Mouse (Mus musculus) lung, embryonic 15.5 days (tissue): Measurements from ENCODE around the gene Prr23a2. TPM values are rescaled to one million over a fixed set of nuclear protein-coding genes. Genes with fewer than 3 reads are reported as not detected.

ENCODE experiments used
- ATAC-seq: fragments of 200-750 bp; cut with Nextera tagmentation; 2 replicates; pipeline ENCODE4 v1.8.0; 2017; ENCODE audit warnings: moderate number of reproducible peaks, borderline replicate concordance; ENCODE audit not compliant: low FRiP score, low TSS enrichment; ENCODE audit errors: extremely low read depth
- H3K27ac ChIP-seq: fragments of 300-500 bp; sonication (generic); 2 replicates; pipeline ENCODE4 v1.5.1; 2015; ENCODE audit warnings: moderate library complexity, mild to moderate bottlenecking, inconsistent platforms
- H3K27me3 ChIP-seq: fragments of 300-500 bp; sonication (generic); 2 replicates; pipeline ENCODE4 v1.6.1; 2015; ENCODE audit warnings: inconsistent platforms
- H3K36me3 ChIP-seq: fragments of 300-500 bp; sonication (generic); 2 replicates; pipeline ENCODE4 v1.6.1; 2015; ENCODE audit warnings: inconsistent platforms
- H3K4me1 ChIP-seq: fragments of 300-500 bp; sonication (generic); 2 replicates; pipeline ENCODE4 v1.6.1; 2015; ENCODE audit warnings: inconsistent platforms
- H3K4me2 ChIP-seq: fragments of 300-500 bp; sonication (generic); 2 replicates; pipeline ENCODE4 v1.6.1; 2015; ENCODE audit warnings: inconsistent platforms, mild to moderate bottlenecking, moderate library complexity
- H3K4me3 ChIP-seq: fragments of 300-500 bp; sonication (generic); 2 replicates; pipeline ENCODE4 v1.5.1; 2015; ENCODE audit warnings: mild to moderate bottlenecking, inconsistent platforms
- H3K9ac ChIP-seq: fragments of 300-500 bp; sonication (generic); 2 replicates; pipeline ENCODE4 v1.6.1; 2015; ENCODE audit warnings: inconsistent platforms
- H3K9me3 ChIP-seq: fragments of 300-500 bp; sonication (generic); 2 replicates; pipeline ENCODE4 v1.6.1; 2016; ENCODE audit warnings: inconsistent platforms
- WGBS: fragments of 180-500 bp; shearing (Covaris S2); methylation state at CpG from one replicate; pipeline ENCODE4 v1.1.7; 2015; 5-methylcytosine and 5-hydroxymethylcytosine counted together
- polyA plus RNA-seq: library from polyadenylated mRNA; unstranded; fragments of >200 nt; fragmentation: Nextera tagmentation; extraction: Ambion mirVana; gene quantifications from 2 replicates; pipeline ENCODE4 v1.2.1, GENCODE M21; 2015

Prr23a2 gene
- polyA plus RNA-seq, 1 experiment from 2014 or later: not detected

- no peak overlapping the region for H3K4me3 ChIP-seq
- H3K4me2 ChIP-seq: no peak overlapping the region
- no peak overlapping the region for H3K9ac ChIP-seq
- H3K4me1 ChIP-seq: no peaks in the 10 kb centered on the region
- no peaks in the 10 kb centered on the region for H3K27me3 ChIP-seq
- H3K36me3 ChIP-seq: no peaks in the 10 kb centered on the region
- whole genome bisulfite sequencing: 65% methylated on average over 3 of the region's 3 CpGs
- H3K27ac ChIP-seq: no peak overlapping the region
- H3K9me3 ChIP-seq: no peaks in the 10 kb centered on the region
- ATAC-seq: no peak
Measured at GRCm38 (mm10) chr9:98863463-98863862, 7.2 kb downstream of the Prr23a2 start.

- H3K27ac ChIP-seq: no peak within 1 kb of the TSS
- WGBS: 52% methylated on average over 22 of the region's 22 CpGs
- no peaks in the 10 kb centered on the region for H3K9me3 ChIP-seq
- H3K36me3 ChIP-seq: no peaks in the 10 kb centered on the region
- no peak within 1 kb of the TSS for H3K4me2 ChIP-seq
- no peak for ATAC-seq
- H3K4me3 ChIP-seq: no peak within 1 kb of the TSS
- no peaks in the 10 kb centered on the region for H3K27me3 ChIP-seq
- H3K9ac ChIP-seq: no peak within 1 kb of the TSS
- no peaks in the 10 kb centered on the region for H3K4me1 ChIP-seq
Measured at GRCm38 (mm10) chr9:98864571-98864970, 8.3 kb downstream of the Prr23a2 start, which contains the start of gene Prr23a3. Prr23a3 (plus strand) TSS chr9:98864767.

- Histone ChIP-seq H3K36me3 (no peaks in the 10 kb centered on the region), H3K27ac (no peak overlapping the region), H3K27me3 (no peaks in the 10 kb centered on the region), H3K9me3 (no peaks in the 10 kb centered on the region; the same call in 1 of the 2 replicates), H3K9ac (no peak overlapping the region), H3K4me3 (no peak overlapping the region), H3K4me1 (no peaks in the 10 kb centered on the region), H3K4me2 (no peak overlapping the region)
- 82% methylated on average over 1 of the region's 1 CpGs for WGBS
- ATAC-seq: no peak
Measured at GRCm38 (mm10) chr9:98901486-98901885, 45.2 kb downstream of the Prr23a2 start.

GRCm38 (mm10) chr9:98902819-98903218, 46.5 kb downstream of the Prr23a2 start, which contains the start of gene 7420426K07Rik:
7420426K07Rik (plus strand) TSS chr9:98903119.
- Histone ChIP-seq H3K27me3 (no peaks in the 10 kb centered on the region), H3K36me3 (no peaks in the 10 kb centered on the region), H3K4me1 (no peaks in the 10 kb centered on the region), H3K9me3 (no peaks in the 10 kb centered on the region), H3K4me3 (no peak within 1 kb of the TSS), H3K4me2 (no peak within 1 kb of the TSS), H3K9ac (no peak within 1 kb of the TSS), H3K27ac (no peak within 1 kb of the TSS)
- no peak for ATAC-seq
- WGBS: 88% methylated on average over 2 of the region's 2 CpGs

Other genes starting within 250 kb of the Prr23a2 start
- gene Prr23a1, start 14.0 kb upstream of the Prr23a2 start, polyA plus RNA-seq: not detected in 2 replicates
- gene Prr23a3, start 8.3 kb downstream of the Prr23a2 start, polyA plus RNA-seq: not detected in 2 replicates
- not detected in 2 replicates for gene 7420426K07Rik, start 46.6 kb downstream of the Prr23a2 start, polyA plus RNA-seq
- not detected in 2 replicates for gene Foxl2, start 98.8 kb downstream of the Prr23a2 start, polyA plus RNA-seq
- gene Faim, start 129.9 kb downstream of the Prr23a2 start, polyA plus RNA-seq: 42.3 and 42.9 TPM in 2 replicates
- not detected in 2 replicates for gene Gm1123, start 179.2 kb downstream of the Prr23a2 start, polyA plus RNA-seq